Mouse (Mus musculus) kidney, adult 2 months (tissue): ENCODE results near the gene Zfp398.

Source experiments
- CTCF ChIP-seq: fragments of 200-500 bp; conservative IDR thresholded peaks from 2 replicates; pipeline ENCODE4 v1.5.1; 2011; ENCODE audit warnings: low read depth, mild to moderate bottlenecking, control low read depth, low read length, moderate library complexity, mixed read lengths; ENCODE audit not compliant: insufficient read depth, insufficient read length
- POLR2A ChIP-seq: fragments of 200-500 bp; IDR thresholded peaks from one replicate; pipeline ENCODE4 v1.6.1; 2011; ENCODE audit warnings: low read depth, low read length, control low read depth

GRCm38 (mm10) chr6:47899416-47899815, 64.0 kb downstream of the Zfp398 start:
- TF ChIP-seq CTCF (no peak), POLR2A (no peak)
